Mouse (Mus musculus) lung, postnatal 0 days (tissue): ENCODE results near the gene Ptgfrn.

ENCODE experiments used
- CTCF ChIP-seq: IDR thresholded peaks from 2 replicates; pipeline ENCODE4 v1.5.1; 2016; ENCODE audit warnings: antibody characterized with exemption, mild to moderate bottlenecking
- EP300 ChIP-seq: IDR thresholded peaks from 2 replicates; pipeline ENCODE4 v1.6.1; 2016; ENCODE audit warnings: antibody characterized with exemption, mild to moderate bottlenecking, control low read depth

DNA sequence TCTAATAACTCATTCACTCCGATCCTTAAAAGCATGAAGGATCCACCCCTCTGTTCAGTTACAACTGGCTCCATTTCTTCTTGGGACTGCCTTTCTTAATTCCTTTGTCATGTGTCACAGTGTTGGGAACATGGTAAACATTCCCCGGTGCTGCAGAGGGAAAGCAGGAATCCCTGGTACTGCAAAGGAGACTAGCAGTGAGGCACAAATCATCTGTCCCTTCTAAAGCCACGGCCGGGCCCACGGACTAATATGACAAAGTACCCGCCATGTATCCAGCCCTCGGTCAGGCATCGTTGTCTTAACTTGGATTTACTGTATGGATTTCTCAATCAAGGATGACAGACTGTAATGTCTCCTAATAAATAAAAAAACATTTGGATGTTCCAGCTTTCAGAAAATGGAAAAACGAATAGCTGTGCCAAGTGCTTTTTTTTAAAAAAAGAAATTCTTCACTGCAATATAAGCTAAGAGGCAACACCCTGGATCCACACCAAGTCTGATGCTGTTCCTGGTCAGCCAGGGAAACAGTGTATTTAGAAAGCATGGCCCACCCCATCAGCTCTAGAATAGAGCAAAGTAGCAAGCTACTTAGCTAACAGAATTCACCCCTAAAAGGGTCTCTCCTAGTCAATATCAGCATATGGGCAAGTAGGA, 10.2 kb downstream of the Ptgfrn start:
- TF ChIP-seq CTCF (no peak), EP300 (no peak; the same call in 1 of the 2 replicates)
